Mouse (Mus musculus) olfactory bulb, adult 2 months (tissue): ENCODE measurements around the gene Pald1.

Source experiments
- CTCF ChIP-seq: fragments of 200-500 bp; IDR thresholded peaks from 2 replicates; pipeline ENCODE4 v1.5.1; 2012; ENCODE audit warnings: low read depth, mild to moderate bottlenecking, low read length, moderate library complexity; ENCODE audit not compliant: insufficient read depth
- POLR2A ChIP-seq: fragments of 200-500 bp; IDR thresholded peaks from 2 replicates; pipeline ENCODE4 v1.6.1; 2012; ENCODE audit warnings: mild to moderate bottlenecking, low read depth, low read length, moderate library complexity; ENCODE audit not compliant: insufficient read depth

DNA sequence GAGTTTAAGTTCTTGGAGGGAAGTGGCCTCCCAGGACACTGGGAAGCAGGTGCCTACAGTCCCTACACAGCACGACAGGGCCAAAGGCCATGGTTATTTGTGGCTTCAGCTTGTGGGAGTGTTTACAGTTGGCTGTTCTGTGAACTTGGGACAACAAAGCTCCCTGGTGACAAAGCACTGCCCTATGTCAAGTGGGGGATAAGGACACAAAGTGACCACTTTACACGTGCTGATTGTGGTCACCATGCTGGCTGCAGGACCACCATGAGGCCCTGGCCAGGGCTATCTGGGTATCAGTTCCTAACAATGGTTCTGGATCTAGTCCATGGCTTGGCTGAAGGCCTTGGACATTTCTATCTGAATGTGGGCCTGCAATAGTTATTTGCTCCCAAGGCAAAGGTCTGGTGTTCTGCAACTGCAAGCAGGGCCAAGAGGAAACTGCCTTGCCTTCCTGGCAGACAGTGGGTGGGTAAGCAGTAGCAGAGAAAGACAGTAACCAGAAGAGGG is 43.0 kb upstream of the Pald1 start:
- TF ChIP-seq CTCF (no peak), POLR2A (no peak)
